Mouse (Mus musculus) kidney, postnatal 4 days (tissue): ENCODE data around the gene Rab14.

ENCODE experiments used
- DNase-seq, 2 experiments: peaks; one replicate each; pipeline ENCODE4 v3.0.0; 2021; ENCODE audit warnings: mixed read lengths in 2 of 2

Rab14 gene

DNA sequence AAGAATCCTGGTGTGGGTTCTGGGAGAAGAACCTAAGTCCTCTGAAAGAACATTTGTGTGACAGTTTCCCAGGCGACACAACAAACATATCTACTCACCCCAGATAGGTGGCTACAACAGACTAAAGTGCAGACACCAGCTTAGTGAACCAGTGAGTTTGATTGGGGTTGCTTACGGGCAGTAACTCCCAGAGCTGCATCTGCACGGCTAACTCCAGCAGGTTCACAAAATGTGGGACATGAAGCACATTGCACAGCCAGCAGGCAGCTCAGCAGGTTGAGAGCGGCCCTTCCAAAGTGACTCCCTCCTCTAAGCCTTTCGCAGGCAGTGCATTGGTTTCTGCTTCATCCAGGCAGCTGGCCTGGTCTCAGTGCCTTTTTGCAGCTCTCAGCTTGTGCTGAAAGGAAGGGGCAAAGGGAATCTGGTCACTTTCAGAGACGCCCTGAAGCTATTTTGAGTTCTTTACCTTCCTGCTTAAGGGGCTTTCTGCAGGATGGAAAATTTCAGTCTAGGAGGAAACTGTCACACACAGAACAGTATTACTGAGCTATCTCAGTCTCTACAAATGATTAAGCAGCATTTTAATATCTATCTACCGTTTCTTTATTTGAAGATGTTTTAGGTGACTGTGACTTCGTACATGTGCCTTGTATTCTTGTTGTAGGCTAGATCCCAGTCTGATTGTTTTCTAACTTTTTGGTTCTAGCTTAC lies 46.9 kb downstream of the Rab14 start:
- no peak for DNase-seq

DNA sequence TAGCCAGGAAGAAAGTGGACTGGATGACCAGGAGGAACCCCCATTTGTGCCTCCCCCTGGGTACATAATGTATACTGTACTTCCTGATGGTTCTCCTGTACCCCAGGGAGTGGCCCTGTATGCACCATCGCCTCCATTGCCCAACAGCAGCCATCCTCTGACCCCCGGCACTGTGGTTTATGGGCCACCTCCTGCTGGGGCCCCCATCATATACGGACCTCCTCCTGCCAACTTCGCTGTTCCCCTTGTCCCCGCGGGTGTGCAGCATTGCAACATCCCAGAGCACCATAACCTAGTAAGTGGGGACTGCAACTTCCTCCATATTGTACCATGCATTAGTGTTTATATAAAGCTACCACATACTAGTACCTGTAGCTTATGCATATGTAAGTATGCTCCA lies 47.7 kb downstream of the Rab14 start:
- no peak for DNase-seq

DNA sequence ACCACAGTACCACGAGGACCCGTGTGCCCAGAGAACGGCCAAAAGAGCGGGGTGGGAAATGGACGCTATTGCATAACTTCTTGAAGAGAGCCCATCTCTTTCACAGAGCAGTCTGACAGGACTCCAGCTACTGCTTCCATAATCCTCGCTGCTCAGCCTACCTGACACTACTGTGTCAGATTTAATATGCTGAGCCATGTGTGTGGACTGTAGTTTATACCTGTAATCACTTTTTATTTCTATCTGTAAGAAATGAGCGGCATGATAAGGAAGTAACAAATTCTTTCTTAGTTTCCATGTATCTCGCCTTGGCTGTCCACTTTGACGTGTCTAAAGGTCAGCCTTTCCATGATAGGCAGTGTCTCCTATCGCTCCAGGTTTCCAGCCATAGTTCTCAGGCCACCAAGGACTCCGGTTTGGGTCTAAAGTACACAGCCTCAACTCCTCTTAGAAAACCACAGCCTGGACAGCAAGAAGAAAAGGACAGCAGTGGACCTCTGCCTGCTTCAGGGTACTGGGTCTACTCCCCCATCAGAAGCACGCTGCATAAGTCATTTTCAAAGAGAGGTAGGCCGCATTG lies 49.5 kb downstream of the Rab14 start:
- DNase-seq = no peak

DNA sequence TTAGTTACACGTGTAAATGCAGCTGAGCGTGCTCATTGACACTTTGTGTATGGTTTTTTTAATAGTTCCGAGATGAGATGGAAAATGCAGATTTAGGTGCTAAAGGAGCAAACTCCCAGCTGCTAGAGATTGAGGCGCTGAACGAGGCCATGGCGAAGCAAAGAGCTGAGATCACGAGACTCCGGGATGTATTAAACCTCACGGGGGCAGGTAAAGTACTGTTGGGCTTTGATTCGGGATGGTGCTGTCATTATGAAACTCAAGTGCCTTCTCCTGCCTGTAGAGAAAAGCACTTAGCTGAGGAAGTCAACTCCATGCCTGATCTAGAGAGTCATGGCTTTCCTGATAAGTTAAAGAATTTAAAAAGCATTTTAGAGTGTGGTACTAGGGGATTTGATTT lies 52.1 kb downstream of the Rab14 start:
- no peak for DNase-seq

DNA sequence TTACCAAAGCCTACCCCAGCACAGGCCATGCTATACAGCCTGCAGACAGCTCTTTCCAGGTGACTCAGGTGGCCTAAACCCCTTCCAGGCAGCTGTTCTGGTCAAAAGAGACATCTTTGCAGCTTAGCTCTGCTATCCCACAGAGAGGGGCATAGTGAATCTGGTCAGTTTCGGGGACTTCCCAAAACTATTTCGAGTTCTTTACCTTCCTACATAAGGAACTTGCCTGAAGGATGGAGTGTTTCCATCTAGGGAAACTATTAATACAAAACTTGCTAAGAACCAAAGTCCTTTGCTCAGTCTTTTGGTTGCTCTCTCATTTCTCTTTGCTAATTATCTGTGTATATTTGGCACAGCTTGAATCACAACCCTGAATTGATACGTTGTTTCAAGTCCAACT lies 59.2 kb downstream of the Rab14 start:
- DNase-seq = no peak

DNA sequence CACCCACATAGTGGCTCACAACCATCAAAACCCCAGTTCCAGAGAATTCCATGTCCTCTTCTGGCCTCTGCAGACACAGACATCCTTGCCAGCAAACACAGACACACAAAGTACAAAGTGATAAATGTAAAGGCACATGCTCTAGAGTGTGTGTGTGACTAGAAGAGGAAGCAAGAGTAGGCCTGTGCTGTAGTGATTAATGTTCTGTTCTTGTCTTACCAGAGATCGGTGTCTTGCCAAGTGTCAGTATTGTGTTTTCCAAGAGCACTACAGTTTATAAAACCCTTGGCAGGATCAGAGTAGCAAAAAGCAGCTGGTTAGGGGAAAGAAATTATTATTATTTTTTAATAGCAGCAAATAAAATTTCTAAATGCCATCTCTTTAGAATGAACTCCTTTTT lies 62.3 kb downstream of the Rab14 start:
- no peak for DNase-seq

DNA sequence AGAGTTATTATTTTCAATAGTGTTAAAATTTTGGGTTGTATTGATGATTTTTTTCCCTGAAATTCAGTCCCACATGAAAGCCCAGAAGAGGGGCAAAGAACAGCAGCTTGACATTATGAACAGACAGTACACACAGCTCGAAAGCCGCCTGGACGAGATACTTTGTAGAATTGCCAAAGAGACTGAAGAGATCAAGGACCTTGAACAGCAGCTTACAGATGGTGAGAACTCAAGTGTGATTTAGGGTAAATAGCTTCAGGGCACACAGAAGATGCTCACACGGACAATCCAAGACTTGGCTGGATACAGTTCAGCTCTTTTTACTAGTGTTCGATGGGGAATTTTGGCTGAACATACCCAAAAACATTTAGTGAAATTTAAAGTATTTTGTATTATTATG lies 67.0 kb downstream of the Rab14 start:
- DNase-seq = no peak

DNA sequence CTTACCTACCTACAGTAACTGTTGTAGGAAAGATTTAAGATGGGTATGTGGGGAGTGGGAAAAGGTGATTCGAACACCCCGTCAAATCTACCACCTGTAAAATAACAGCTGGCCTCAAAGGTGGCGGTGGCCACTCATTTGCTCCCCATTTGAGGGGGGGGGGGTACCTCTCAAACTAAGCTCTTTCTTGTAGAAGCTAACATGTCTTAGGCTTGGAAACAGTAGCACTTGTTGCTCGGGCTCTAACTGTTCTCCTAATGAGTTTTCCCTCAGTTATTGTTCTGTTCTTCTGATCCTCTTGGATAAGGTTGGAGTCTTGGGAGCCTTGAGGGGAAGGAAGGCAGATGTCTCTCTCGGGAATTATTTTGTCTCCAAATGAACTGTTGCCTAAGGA lies 68.3 kb downstream of the Rab14 start:
- no peak for DNase-seq

DNA sequence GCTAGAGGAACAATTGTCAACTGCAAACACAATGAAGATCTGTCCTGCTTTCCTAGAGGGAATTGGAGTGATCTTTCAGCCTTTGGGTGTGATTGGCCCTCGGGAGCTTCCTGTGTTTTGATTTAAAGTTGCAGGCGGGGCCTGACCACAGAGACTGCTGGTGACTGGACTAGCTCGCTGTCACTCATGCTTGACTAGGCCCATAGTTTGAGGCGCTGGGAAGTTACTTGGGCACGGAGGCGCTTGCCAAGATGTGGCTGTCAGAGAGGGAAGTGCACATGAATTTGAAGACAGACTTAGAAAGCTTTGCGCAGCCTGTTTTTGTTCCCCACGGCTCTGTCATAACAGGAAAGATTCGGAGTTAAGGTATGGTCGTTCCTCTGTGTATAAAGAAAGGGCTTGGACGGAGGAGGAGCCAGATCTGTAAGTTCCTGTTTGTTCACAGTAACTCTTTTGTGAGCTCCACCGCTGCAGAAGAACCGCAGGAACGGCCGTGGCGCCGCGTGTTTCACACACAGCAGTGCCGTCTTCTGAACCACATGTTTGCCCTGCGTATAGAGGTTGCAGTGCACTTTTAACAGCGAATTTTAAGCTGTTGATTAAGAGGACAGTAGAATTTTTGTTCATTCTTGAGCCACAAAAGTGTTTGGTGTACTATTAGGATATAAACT lies 68.8 kb downstream of the Rab14 start:
- DNase-seq = peak; percentile 98 to 99

DNA sequence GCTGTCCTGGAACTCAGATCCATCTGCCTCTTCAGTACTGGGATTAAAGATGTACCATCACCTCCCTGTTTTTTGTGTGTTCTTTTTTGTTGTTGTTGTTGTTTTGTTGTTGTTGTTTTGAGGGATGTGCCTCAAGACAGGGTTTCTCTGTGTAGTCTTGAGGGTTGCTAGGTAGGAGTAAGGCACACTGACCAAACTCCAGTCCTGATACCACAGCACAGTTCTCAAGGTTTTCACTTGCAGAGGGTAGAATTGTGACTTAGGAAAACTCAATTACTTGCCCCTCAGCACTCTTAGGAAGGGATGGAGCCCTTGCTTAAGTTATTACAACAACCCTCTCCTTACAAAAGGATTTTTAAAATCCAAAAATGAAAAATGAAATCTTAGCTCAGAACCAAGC lies 69.4 kb downstream of the Rab14 start:
- no peak for DNase-seq
